Mouse (Mus musculus): ENCODE measurements at regions not wholly inside any gene's neighbourhood (a gene's known extent, or its start where the extent isn't known, plus 50 kb on each side); places are given as distances from the start of the nearest gene placed in this dataset.
A peak's percentile ranks its signal among the peaks of the same experiment; 100 is the strongest.
"Not testable (repeated sequence)": the region's sequence is repeated elsewhere in the genome, so short reads cannot be mapped to it uniquely, and the experiment has no call there.

- DNase-seq (ENCODE audit: low read depth, low spot score) = no peak
These were observed 169.5 kb upstream of the Ipo5 start for GRCm38 (mm10) chr14:120741492-120742054.

DNA sequence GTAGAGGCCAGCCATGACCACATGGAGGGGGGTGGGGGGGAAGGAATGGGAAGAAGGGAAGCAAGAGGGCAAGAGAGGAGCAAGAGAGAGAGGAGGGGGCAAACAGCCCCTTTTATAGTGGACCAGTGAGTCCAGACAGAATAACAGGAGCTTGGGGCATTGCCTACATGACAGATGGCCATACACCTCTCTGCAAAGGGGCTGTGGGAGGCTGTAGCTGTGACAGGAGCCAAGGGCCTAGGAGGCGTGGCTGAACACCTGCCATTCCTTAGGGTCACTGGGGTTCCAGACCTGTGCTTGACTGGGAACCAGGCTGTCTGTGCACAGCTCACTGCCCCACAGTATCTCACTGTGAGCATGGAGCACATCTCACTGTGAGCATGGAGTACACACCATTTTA, 157.0 kb upstream of the Ipo5 start:
- no peak for DNase-seq (ENCODE audit: low read depth, low spot score)

DNA sequence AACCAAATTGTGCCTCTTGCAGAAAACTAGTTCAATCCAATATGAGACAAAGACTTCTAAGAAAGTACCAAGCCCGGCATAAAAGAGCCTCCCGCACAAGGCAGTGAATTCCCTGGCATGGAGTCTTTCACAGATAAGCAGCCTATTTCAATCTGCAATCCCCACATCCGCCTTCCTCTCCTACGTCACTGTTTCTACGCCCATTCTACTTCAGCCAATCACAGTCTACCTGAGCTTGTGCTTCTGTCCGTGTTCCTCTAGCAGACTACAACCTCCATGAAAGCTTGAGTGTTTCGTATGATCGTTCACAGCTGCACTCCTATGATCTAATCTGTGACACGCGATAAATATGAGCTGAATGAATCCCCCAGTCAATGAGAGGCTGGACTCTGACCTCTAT, 155.6 kb upstream of the Ipo5 start:
- no peak for DNase-seq (ENCODE audit: low read depth, low spot score)

GRCm38 (mm10) chr14:120758200-120758830, 152.7 kb upstream of the Ipo5 start:
- no peak for DNase-seq (ENCODE audit: low read depth, low spot score)

- DNase-seq (ENCODE audit: low read depth, low spot score) = no peak
These were observed 148.9 kb upstream of the Ipo5 start for GRCm38 (mm10) chr14:120762168-120762567.

DNA sequence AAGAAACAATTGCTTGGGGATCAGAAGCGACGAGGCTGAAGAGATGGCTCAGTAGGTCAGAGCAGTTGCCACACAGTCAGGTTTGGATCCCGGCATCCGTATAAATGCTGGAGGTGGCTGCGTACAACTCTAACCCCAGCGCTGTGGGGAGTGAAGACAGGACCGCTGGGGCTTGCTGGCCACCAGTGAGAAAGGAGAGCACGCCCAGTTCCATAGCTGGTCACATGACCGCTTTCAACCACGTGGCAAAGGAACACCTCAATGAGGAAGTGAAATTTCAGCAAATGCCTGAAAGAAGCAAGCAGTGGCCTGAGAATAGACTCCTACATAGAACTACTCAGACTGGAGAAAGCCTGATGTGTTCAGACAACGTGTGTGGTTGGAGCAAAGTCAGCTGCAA, 148.3 kb upstream of the Ipo5 start:
- DNase-seq (ENCODE audit: low read depth, low spot score) = no peak

GRCm38 (mm10) chr14:120763796-120764195, 147.2 kb upstream of the Ipo5 start:
- peak; percentile 65 for DNase-seq (ENCODE audit: low read depth, low spot score)

- peak; percentile 67 for DNase-seq (ENCODE audit: low read depth, low spot score)
These were observed 146.6 kb upstream of the Ipo5 start for GRCm38 (mm10) chr14:120764386-120764785.

DNA sequence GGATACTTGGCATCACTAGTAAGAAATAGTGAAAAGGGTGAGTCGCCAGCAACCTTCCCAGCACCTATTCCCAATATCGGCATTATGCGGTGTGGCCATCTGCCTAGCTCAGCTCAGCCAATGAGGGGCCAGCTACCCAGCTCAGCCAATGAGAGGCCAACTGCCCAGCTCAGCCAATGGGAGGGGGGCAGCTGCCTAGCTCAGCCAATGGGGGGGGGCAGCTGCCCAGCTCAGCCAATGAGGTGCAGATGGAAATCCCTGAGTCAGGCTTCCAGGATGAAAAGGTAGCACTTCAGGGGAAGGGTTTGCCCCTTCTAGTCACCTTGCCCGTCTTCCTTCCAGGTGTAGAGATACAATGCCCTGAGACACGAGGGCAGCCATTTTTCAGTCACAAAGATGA, 144.6 kb upstream of the Ipo5 start:
- no peak for DNase-seq (ENCODE audit: low read depth, low spot score)

DNA sequence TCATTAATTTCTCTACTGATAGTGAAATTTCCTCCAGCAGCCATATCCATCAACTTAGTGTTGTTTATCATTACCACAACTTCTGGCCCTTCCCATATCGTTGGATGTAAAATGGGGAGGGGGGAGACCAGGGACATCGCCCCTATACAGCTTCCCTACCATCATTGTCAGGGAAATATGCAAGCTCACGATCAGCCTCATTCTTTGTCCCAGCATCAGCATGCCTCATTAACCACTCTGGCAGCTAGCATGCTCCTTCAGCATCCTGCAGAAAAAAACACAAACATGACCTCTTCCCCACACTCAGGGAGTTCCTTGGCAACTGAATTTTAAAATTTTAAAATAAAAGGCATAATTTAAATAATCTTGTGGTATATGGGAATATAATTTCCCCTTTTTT, 140.4 kb upstream of the Ipo5 start:
- no peak for DNase-seq (ENCODE audit: low read depth, low spot score)

DNA sequence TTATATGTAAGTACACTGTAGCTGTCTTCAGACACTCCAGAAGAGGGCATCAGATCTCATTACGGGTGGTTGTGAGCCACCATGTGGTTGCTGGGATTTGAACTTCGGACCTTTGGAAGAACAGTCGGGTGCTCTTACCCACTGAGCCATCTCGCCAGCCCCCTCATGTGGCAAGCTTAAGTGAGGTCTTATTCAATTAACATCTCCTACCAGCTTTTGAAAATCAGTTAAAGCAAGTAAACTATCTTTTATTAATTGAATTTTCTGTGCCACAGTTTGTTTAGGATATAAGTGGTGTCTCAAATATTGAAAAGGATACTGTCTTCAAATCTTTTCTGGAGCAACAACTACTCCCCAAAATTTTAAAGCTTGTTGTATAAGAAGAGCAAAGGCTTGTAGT, 138.0 kb upstream of the Ipo5 start:
- DNase-seq (ENCODE audit: low read depth, low spot score) = not testable (repeated sequence)

DNA sequence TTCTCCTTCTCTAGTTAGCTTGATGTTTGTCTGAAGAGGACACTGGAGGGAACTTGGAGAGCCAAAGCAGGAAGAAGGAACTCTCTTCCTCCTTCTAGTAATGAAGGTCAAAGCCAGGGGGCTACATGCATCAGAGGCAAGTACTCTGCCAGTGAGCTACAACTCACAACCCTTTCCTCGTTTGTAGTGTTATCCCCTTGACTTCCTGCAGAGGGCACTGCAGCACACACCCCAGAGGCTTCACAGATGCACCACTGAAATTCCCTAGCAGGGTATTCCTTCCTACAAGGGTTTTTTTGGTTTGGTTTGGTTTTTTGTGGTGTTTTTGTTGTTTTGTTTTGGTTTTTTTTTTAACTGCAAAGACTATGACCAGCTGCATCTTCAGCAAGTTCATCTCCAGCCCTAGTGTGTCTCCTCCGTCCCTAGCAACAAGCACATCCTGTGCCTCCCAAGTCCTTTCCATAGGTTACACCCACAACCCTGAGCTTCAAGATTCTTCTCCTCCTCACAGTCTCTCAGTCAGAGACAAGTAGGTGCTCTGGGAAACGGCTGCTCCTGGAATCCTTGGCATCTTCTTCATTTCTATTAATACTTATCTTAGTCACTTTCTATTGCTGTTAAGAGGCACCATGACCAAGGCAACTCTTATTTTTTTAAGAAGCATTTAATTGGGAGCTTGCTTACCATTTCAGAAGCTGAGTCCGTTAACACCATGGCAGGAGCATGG, 119.0 kb upstream of the Ipo5 start:
- peak; percentile 39 for DNase-seq (ENCODE audit: low read depth, low spot score)

GRCm38 (mm10) chr14:120797916-120798490, 113.0 kb upstream of the Ipo5 start:
- DNase-seq (ENCODE audit: low read depth, low spot score) = no peak

- no peak for DNase-seq (ENCODE audit: low read depth, low spot score)
These were observed 107.8 kb upstream of the Ipo5 start for GRCm38 (mm10) chr14:120803191-120803590.

DNA sequence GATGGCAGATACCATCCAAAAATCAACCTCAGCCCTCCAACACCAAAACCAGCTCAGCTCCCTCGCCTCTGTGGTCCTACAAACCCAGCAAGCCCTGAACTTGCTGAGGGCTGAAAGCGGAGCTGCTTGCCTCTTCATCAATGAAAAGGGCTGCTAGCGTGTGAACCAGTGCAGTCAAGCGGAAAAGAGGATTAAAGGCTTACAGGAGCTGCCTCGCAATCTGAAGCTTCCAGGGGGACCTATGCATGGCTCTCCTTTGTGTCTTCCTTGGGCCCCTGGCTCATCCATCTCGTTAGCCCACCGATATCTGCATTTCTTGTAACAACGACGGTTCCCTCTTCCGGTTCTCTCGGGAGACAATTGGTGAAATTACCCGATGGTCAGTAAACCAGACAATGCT, 107.3 kb upstream of the Ipo5 start:
- no peak for DNase-seq (ENCODE audit: low read depth, low spot score)

DNA sequence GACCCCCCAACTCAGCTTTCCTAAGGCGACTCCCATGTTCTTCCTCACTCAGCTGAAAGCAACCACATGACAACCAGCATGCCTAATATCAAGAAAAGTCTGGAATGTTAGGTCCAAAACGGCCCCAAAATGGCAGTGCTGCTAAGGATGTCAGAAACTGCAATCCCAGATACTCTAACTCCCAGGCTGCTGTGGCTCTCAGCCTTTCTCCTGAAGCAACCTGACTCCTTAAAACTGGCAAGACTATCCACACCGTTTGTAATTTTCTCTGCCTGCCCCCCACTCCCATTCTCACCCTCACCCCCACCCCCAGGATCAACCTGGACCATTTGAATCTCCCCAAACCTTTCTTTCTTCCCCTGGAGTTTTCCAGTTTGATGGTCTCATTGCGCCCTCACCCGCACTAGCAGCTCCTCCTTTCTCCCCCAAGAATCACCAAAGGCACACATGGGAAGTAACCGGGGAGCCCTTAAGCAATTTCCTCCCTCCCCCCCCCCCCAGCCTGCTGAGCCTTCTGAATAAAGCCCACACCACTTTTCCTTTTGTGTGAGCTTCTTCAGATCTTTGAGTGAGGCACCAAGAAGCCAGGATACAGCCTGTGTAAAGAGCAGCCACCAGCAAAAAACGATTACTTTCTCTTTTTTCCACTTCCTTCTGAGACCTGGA, 106.7 kb upstream of the Ipo5 start:
- no peak for DNase-seq (ENCODE audit: low read depth, low spot score)

GRCm38 (mm10) chr14:120805137-120805536, 105.9 kb upstream of the Ipo5 start:
- no peak for DNase-seq (ENCODE audit: low read depth, low spot score)

- not testable (repeated sequence) for DNase-seq (ENCODE audit: low read depth, low spot score)
These were observed 105.0 kb upstream of the Ipo5 start for GRCm38 (mm10) chr14:120805816-120806552.

- no peak for DNase-seq (ENCODE audit: low read depth, low spot score)
These were observed 104.5 kb upstream of the Ipo5 start for GRCm38 (mm10) chr14:120806553-120806893.

DNA sequence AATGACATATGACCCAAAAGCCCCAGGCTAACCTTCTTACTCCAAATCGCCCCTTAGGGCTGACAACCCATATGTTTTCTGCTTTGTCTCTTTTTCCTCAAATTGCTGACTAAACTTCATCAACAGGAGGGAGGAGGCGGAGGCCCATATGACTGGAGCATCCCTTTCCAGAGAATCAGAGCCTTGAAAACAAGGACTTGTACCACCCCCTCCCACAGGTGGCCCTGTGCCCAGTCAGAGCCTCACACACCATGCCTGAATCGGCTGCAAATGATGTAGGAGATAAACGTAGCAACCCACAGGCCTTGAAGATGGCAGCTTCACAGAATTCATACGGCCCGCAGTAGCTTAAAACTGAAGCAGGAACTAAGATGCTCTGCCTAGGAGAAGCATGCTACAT, 101.7 kb upstream of the Ipo5 start:
- DNase-seq (ENCODE audit: low read depth, low spot score) = no peak

GRCm38 (mm10) chr14:120813938-120814337, 97.1 kb upstream of the Ipo5 start:
- DNase-seq (ENCODE audit: low read depth, low spot score) = no peak

- not testable (repeated sequence) for DNase-seq (ENCODE audit: low read depth, low spot score)
These were observed 95.9 kb upstream of the Ipo5 start for GRCm38 (mm10) chr14:120815126-120815525.

Data from 3T3-L1 (cell line).